Mouse (Mus musculus) heart, adult 10 weeks (tissue): ENCODE data around the gene Zscan25. TPM values are rescaled to one million over a fixed set of nuclear protein-coding genes. Genes with fewer than 3 reads are reported as not detected.

Source experiments
- polyA plus RNA-seq: library from polyadenylated mRNA; stranded (reverse); fragments of 350-450 nt; fragmentation: Illumina TruSeq; extraction: RNeasy Lipid Tissue Mini Kit (QIAGEN cat#74804); gene quantifications from one replicate; pipeline ENCODE4 v1.2.3, GENCODE M21; 2014; ENCODE audit warnings: low read depth, low replicate concordance

The Zscan25 gene
- 6.9 TPM for polyA plus RNA-seq

DNA sequence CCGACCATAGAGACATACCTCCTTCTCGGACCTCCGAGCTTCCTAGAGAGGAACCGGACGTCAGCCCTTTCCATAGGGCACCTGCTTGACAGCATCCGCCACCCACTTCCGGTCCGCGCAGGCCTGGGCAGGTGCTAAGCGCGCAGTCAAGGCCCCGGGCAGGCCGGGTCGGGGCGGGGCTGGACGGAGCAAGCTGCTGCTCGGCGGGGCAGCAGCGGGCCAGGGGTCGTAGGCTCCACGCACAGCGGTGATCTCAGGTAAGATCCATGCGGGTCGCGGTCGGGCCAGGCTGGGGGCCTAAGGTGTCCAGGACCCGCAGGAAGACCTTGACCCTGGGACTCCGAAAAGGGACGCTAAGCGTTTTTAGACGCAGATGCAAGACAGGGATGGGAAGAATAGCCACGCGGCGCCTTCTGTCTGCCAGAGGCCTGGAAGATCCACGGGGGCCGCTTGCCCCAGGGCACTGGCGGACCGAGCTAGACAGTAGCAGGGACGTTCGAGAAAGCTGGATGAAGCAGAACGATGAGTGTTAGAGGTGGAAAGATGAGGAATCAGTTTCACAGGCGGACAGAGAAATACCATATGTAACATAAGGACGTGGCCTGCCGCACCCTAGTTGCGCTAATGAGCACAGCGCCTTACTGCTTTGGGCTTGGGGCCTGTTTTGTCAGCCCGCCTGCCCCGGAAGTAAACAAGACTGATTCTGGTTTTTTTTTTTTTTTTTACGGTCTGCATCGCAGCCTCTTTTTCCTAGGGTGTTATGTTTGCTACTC, at the start of gene Zscan25:
TSS of gene Zscan25 (plus strand) at position 130 of the 773 bp plus-strand sequence.

DNA sequence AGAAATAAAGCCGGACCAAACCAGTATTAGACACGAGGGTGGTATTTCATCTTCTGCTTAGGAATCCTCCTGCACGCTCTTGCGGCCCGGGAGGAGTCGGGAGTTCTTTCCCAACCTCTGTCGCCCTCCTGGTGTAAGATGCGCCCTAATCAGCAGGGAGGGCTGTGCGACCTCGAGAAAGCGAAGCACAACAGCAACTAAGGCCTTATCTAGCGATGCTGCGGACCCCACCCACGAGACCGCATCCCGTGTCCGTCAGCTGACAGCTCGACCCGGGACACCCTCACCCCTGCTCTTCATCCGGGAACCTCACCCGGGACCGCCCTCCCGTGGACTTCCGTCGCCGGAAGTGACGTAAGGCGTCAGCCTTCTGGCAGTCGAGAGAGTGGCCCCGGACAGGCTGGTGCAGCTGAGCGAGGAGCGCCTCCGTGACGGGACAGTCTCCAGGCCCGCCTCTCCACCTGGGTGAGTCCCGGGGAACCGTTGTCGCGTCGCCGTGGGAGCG, 48.9 kb upstream of the Zscan25 start, which contains the start of gene Zfp655:
TSS of gene Zfp655 (plus strand) at position 349 of the 505 bp plus-strand sequence.

Other genes with a start within 250 kb of the Zscan25 start
- gene Gm4871, start 247.7 kb upstream of the Zscan25 start, polyA plus RNA-seq = not detected
- gene 1700018F24Rik, start 237.5 kb upstream of the Zscan25 start, polyA plus RNA-seq = not detected
- gene Arpc1a, start 196.7 kb upstream of the Zscan25 start, polyA plus RNA-seq = 64.2 TPM
- gene Kpna7, start 196.5 kb upstream of the Zscan25 start, polyA plus RNA-seq = not detected
- gene Arpc1b, start 166.3 kb upstream of the Zscan25 start, polyA plus RNA-seq = 77.3 TPM
- gene Pdap1, start 140.3 kb upstream of the Zscan25 start, polyA plus RNA-seq = 67.3 TPM
- 78.3 TPM for gene Bud31, start 140.1 kb upstream of the Zscan25 start, polyA plus RNA-seq
- 17.6 TPM for gene Ptcd1, start 113.4 kb upstream of the Zscan25 start, polyA plus RNA-seq
- gene Cpsf4, start 113.3 kb upstream of the Zscan25 start, polyA plus RNA-seq = 11.3 TPM
- gene Atp5j2, start 88.4 kb upstream of the Zscan25 start, polyA plus RNA-seq = 1,357 TPM
- 6.5 TPM for gene Zkscan14, start 78.6 kb upstream of the Zscan25 start, polyA plus RNA-seq
- 9.9 TPM for gene Zkscan5, start 75.9 kb upstream of the Zscan25 start, polyA plus RNA-seq
- 34.8 TPM for gene Zfp655, start 48.8 kb upstream of the Zscan25 start, polyA plus RNA-seq
- not detected for gene Cyp3a57, start 64.8 kb downstream of the Zscan25 start, polyA plus RNA-seq
- not detected for gene Cyp3a16, start 189.2 kb downstream of the Zscan25 start, polyA plus RNA-seq